Mouse (Mus musculus) CD4-positive, CD25-positive, alpha-beta regulatory T cell, adult 2 months (primary cell): ENCODE measurements around the gene Gm8127.
"Not testable (repeated sequence)": the region's sequence is repeated elsewhere in the genome, so short reads cannot be mapped to it uniquely, and the experiment has no call there.

Experiments
- DNase-seq: peaks from one replicate; pipeline ENCODE4 v3.0.0-alpha.2; 2012; ENCODE audit warnings: low read depth, low spot score

The Gm8127 gene

GRCm38 (mm10) chr14:43293503-43293902, at the start of gene Gm8127:
Gene Gm8127, minus strand, starts transcription at chr14:43293832.
- not testable (repeated sequence) for DNase-seq

- DNase-seq = not testable (repeated sequence)
These were observed 44.0 kb upstream of the Gm8127 start for GRCm38 (mm10) chr14:43337646-43338045.

- DNase-seq = peak; percentile 1
These were observed 37.8 kb upstream of the Gm8127 start for GRCm38 (mm10) chr14:43331362-43331880.

- DNase-seq = not testable (repeated sequence)
These were observed 35.0 kb upstream of the Gm8127 start for GRCm38 (mm10) chr14:43328603-43329002.

- DNase-seq = peak; percentile 0
These were observed 25.9 kb upstream of the Gm8127 start for GRCm38 (mm10) chr14:43319516-43319915.

- not testable (repeated sequence) for DNase-seq
These were observed 15.0 kb downstream of the Gm8127 start for GRCm38 (mm10) chr14:43278681-43279080.

GRCm38 (mm10) chr14:43278146-43278545, 15.5 kb downstream of the Gm8127 start:
- DNase-seq = not testable (repeated sequence)

- not testable (repeated sequence) for DNase-seq
These were observed 16.2 kb downstream of the Gm8127 start for GRCm38 (mm10) chr14:43277468-43277867.

GRCm38 (mm10) chr14:43275752-43276151, 17.9 kb downstream of the Gm8127 start:
- DNase-seq = not testable (repeated sequence)

- DNase-seq = not testable (repeated sequence)
These were observed 18.6 kb downstream of the Gm8127 start, which contains the start of gene Gm9732 for GRCm38 (mm10) chr14:43274986-43275511. Gene Gm9732, plus strand, starts transcription at chr14:43275036.

GRCm38 (mm10) chr14:43273161-43273560, 20.5 kb downstream of the Gm8127 start:
- not testable (repeated sequence) for DNase-seq

- not testable (repeated sequence) for DNase-seq
These were observed 24.4 kb downstream of the Gm8127 start for GRCm38 (mm10) chr14:43269211-43269610.

GRCm38 (mm10) chr14:43268521-43269084, 25.0 kb downstream of the Gm8127 start:
- DNase-seq = not testable (repeated sequence)

GRCm38 (mm10) chr14:43263421-43263820, 30.2 kb downstream of the Gm8127 start:
- not testable (repeated sequence) for DNase-seq

GRCm38 (mm10) chr14:43258349-43258748, 35.3 kb downstream of the Gm8127 start, which contains the start of gene Gm8126:
Gene Gm8126, plus strand, starts transcription at chr14:43258649.
- DNase-seq = not testable (repeated sequence)

- DNase-seq = not testable (repeated sequence)
These were observed 37.1 kb downstream of the Gm8127 start for GRCm38 (mm10) chr14:43256511-43256910.

GRCm38 (mm10) chr14:43250549-43251253, 42.9 kb downstream of the Gm8127 start:
- DNase-seq = not testable (repeated sequence)

- not testable (repeated sequence) for DNase-seq
These were observed 43.9 kb downstream of the Gm8127 start for GRCm38 (mm10) chr14:43249611-43250170.
